Mouse (Mus musculus) intestine, embryonic 14.5 days (tissue): Measurements from ENCODE around the gene Rab6b. TPM values are rescaled to one million over a fixed set of nuclear protein-coding genes. Genes with fewer than 3 reads are reported as not detected.

Experiments
- ATAC-seq: fragments of 200-750 bp; cut with Nextera tagmentation; replicated peaks from 2 replicates; pipeline ENCODE4 v1.8.0; 2017; ENCODE audit warnings: low read depth, moderate number of reproducible peaks, moderate TSS enrichment, moderate library complexity; ENCODE audit not compliant: low FRiP score, low TSS enrichment
- DNase-seq: peaks from one replicate; pipeline ENCODE4 v3.0.0-alpha.2; 2018; ENCODE audit warnings: low spot score
- H3K27ac ChIP-seq: fragments of 300-500 bp; sonication (generic); 2 replicates; pipeline ENCODE4 v1.5.1; 2014; ENCODE audit warnings: low read depth, mild to moderate bottlenecking, control low read depth
- H3K27me3 ChIP-seq: fragments of 300-500 bp; sonication (generic); replicated peaks from 2 replicates; pipeline ENCODE4 v1.6.1; 2014; ENCODE audit warnings: low read length, control low read depth; ENCODE audit not compliant: control insufficient read depth, insufficient read depth
- H3K36me3 ChIP-seq: fragments of 300-500 bp; sonication (generic); 2 replicates; pipeline ENCODE4 v1.6.1; 2014; ENCODE audit warnings: low read length, control low read depth; ENCODE audit not compliant: control insufficient read depth, insufficient read depth
- H3K4me1 ChIP-seq: fragments of 300-500 bp; sonication (generic); replicated peaks from 2 replicates; pipeline ENCODE4 v1.6.1; 2014; ENCODE audit warnings: low read length, control low read depth, mixed read lengths; ENCODE audit not compliant: control insufficient read depth, insufficient read depth
- H3K4me2 ChIP-seq: fragments of 300-500 bp; sonication (generic); 2 replicates; pipeline ENCODE4 v1.6.1; 2014; ENCODE audit warnings: low read length
- H3K4me3 ChIP-seq: fragments of 300-500 bp; sonication (generic); 2 replicates; pipeline ENCODE4 v1.5.1; 2014; ENCODE audit warnings: low read depth, low read length, control low read depth, mixed read lengths
- H3K9ac ChIP-seq: fragments of 300-500 bp; sonication (generic); 2 replicates; pipeline ENCODE4 v1.6.1; 2014; ENCODE audit warnings: mild to moderate bottlenecking, low read length
- H3K9me3 ChIP-seq: fragments of 300-500 bp; sonication (generic); 2 replicates; pipeline ENCODE4 v1.6.1; 2016; ENCODE audit warnings: low read length, control low read depth; ENCODE audit not compliant: control insufficient read depth
- WGBS: fragments of 180-500 bp; shearing (Covaris S2); extraction: QIAGEN DNeasy Blood & Tissue Kit; methylation state at CpG from one replicate; pipeline ENCODE4 v1.1.7; 2014; 5-methylcytosine and 5-hydroxymethylcytosine counted together
- polyA plus RNA-seq: library from polyadenylated mRNA; unstranded; fragments of >200 nt; fragmentation: Nextera tagmentation; extraction: Ambion mirVana; gene quantifications from 2 replicates; pipeline ENCODE4 v1.2.1, GENCODE M21; 2014

Rab6b gene
- polyA plus RNA-seq, 1 experiment from 2014 or later, result 5.6 TPM

- Histone ChIP-seq H3K4me3 (no peak overlapping the region), H3K9me3 (no peaks in the 10 kb centered on the region), H3K9ac (no peak overlapping the region), H3K27me3 (no peaks in the 10 kb centered on the region), H3K4me1 (no peaks in the 10 kb centered on the region), H3K36me3 (no peaks in the 10 kb centered on the region), H3K4me2 (no peak overlapping the region), H3K27ac (no peak overlapping the region)
- ATAC-seq (no peak), DNase-seq (no peak)
- 81% methylated on average over 21 of the region's 21 CpGs for WGBS
These were observed 34.6 kb upstream of the Rab6b start for GRCm38 (mm10) chr9:103076836-103077531.

- no peak overlapping the region for H3K4me2 ChIP-seq
- no peaks in the 10 kb centered on the region for H3K4me1 ChIP-seq
- 88% methylated on average over 6 of the region's 6 CpGs for WGBS
- H3K4me3 ChIP-seq, result no peak overlapping the region
- H3K9ac ChIP-seq, result no peak overlapping the region
- no peaks in the 10 kb centered on the region for H3K9me3 ChIP-seq
- no peaks in the 10 kb centered on the region for H3K36me3 ChIP-seq
- DNase-seq, result no peak
- ATAC-seq, result no peak
- no peaks in the 10 kb centered on the region for H3K27me3 ChIP-seq
- H3K27ac ChIP-seq, result no peak overlapping the region
These were observed 33.3 kb upstream of the Rab6b start for GRCm38 (mm10) chr9:103078194-103078691.

GRCm38 (mm10) chr9:103080211-103080610 lies 31.4 kb upstream of the Rab6b start:
- Histone ChIP-seq H3K4me1 (no peaks in the 10 kb centered on the region), H3K36me3 (no peaks in the 10 kb centered on the region), H3K9ac (no peak overlapping the region), H3K27me3 (no peaks in the 10 kb centered on the region), H3K9me3 (no peaks in the 10 kb centered on the region), H3K4me3 (no peak overlapping the region), H3K4me2 (no peak overlapping the region), H3K27ac (no peak overlapping the region)
- no peak for DNase-seq
- ATAC-seq, result no peak
- 67% methylated on average over 3 of the region's 3 CpGs for WGBS

GRCm38 (mm10) chr9:103082246-103082975 lies 29.2 kb upstream of the Rab6b start:
- Histone ChIP-seq H3K27ac (no peak overlapping the region), H3K4me2 (no peak overlapping the region), H3K4me1 (no peaks in the 10 kb centered on the region), H3K27me3 (no peaks in the 10 kb centered on the region), H3K36me3 (no peaks in the 10 kb centered on the region), H3K9me3 (no peaks in the 10 kb centered on the region), H3K9ac (no peak overlapping the region), H3K4me3 (no peak overlapping the region)
- DNase-seq, result no peak
- 69% methylated on average over 8 of the region's 8 CpGs for WGBS
- ATAC-seq, result no peak

- no peak overlapping the region for H3K9ac ChIP-seq
- no peak overlapping the region for H3K27ac ChIP-seq
- no peak overlapping the region for H3K4me2 ChIP-seq
- H3K4me1 ChIP-seq, result no peaks in the 10 kb centered on the region
- H3K4me3 ChIP-seq, result no peak overlapping the region
- no peak for DNase-seq
- H3K9me3 ChIP-seq, result no peaks in the 10 kb centered on the region
- ATAC-seq, result no peak
- WGBS, result 74% methylated on average over 3 of the region's 3 CpGs
- H3K36me3 ChIP-seq, result no peaks in the 10 kb centered on the region
- H3K27me3 ChIP-seq, result no peaks in the 10 kb centered on the region
These were observed 28.2 kb upstream of the Rab6b start for GRCm38 (mm10) chr9:103083405-103083804.

GRCm38 (mm10) chr9:103086736-103087135 lies 24.9 kb upstream of the Rab6b start:
- Histone ChIP-seq H3K36me3 (no peaks in the 10 kb centered on the region), H3K4me1 (no peaks in the 10 kb centered on the region), H3K27me3 (no peaks in the 10 kb centered on the region), H3K4me2 (no peak overlapping the region), H3K4me3 (no peak overlapping the region), H3K9ac (no peak overlapping the region), H3K9me3 (no peaks in the 10 kb centered on the region), H3K27ac (no peak overlapping the region)
- WGBS, result 96% methylated on average over 6 of the region's 6 CpGs
- DNase-seq, result no peak
- no peak for ATAC-seq

- H3K36me3 ChIP-seq, result no peaks in the 10 kb centered on the region
- WGBS, result 55% methylated on average over 8 of the region's 8 CpGs
- H3K27ac ChIP-seq, result no peak overlapping the region
- ATAC-seq (no peak), DNase-seq (no peak)
- no peaks in the 10 kb centered on the region for H3K9me3 ChIP-seq
- H3K9ac ChIP-seq, result no peak overlapping the region
- no peaks in the 10 kb centered on the region for H3K4me1 ChIP-seq
- no peaks in the 10 kb centered on the region for H3K27me3 ChIP-seq
- no peak overlapping the region for H3K4me3 ChIP-seq
- H3K4me2 ChIP-seq, result no peak overlapping the region
These were observed 24.3 kb upstream of the Rab6b start for GRCm38 (mm10) chr9:103087301-103087700.

GRCm38 (mm10) chr9:103088661-103089060 lies 22.9 kb upstream of the Rab6b start:
- ATAC-seq (no peak), DNase-seq (no peak)
- no peaks in the 10 kb centered on the region for H3K27me3 ChIP-seq
- 0 out of 2 replicates have a peak, but pooled peaks cover 3% of the 10 kb centered on the region for H3K4me1 ChIP-seq
- H3K9ac ChIP-seq, result no peak overlapping the region
- H3K27ac ChIP-seq, result no peak overlapping the region
- H3K36me3 ChIP-seq, result no peaks in the 10 kb centered on the region
- no peaks in the 10 kb centered on the region for H3K9me3 ChIP-seq
- WGBS, result 82% methylated on average over 2 of the region's 2 CpGs
- H3K4me2 ChIP-seq, result no peak overlapping the region
- no peak overlapping the region for H3K4me3 ChIP-seq
